Mouse (Mus musculus) brain, embryonic 14.5 days (tissue): ENCODE measurements around the gene Ube2m.

Experiments
- CTCF ChIP-seq: fragments of 200-500 bp; IDR thresholded peaks from 2 replicates; pipeline ENCODE4 v1.5.1; 2012; ENCODE audit warnings: inconsistent platforms, mild to moderate bottlenecking, moderate library complexity, borderline replicate concordance; ENCODE audit not compliant: insufficient read depth, insufficient read length; ENCODE audit errors: extremely low read depth
- POLR2A ChIP-seq: fragments of 200-500 bp; IDR thresholded peaks from 2 replicates; pipeline ENCODE4 v1.6.1; 2012; ENCODE audit warnings: mild to moderate bottlenecking, inconsistent platforms, borderline replicate concordance; ENCODE audit not compliant: poor library complexity, insufficient read depth, insufficient read length, severe bottlenecking; ENCODE audit errors: extremely low read depth

DNA sequence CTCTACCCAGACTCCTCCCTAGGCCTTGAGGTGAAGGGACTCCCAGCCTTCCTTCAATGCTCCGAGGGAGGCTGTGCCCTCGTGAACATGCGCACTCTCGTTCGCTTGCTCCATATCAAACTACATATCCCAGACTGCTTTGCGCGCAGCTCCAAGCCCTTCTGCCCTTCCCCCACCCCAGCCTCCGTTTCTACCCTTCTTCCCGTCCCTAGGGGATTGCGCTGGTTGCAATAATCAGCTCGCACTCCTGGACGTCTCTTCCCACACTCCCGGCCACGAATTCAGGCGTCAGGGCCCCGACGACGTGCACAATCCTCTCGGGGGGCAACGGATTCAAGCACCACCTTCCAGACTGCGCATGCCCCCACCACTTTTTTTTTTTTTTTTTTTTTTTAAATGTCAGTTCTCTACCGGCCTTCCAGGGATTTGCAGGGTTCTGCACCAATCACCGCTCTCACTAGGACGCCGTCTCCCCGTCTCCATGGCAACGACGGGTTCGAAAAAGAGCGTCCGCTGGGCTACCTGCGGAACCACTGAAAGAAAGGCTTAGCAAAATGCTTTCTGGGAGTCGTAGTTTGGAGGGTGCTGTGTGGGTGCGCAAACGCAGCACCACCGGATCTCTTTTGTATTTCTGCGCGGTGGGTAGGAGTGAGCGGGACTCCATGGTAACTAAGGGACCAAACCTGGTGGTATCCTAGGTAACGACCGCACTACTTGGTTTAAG, 16.4 kb upstream of the Ube2m start, which contains the start of gene Mzf1:
- TF ChIP-seq CTCF: no peak
- peak; percentile 61; the same call in 1 of the 2 replicates for TF ChIP-seq POLR2A
